Mouse (Mus musculus) forebrain, embryonic 16.5 days (tissue): ENCODE results near the gene Osbpl10. TPM values are rescaled to one million over a fixed set of nuclear protein-coding genes. Genes with fewer than 3 reads are reported as not detected.
A peak's percentile ranks its signal among the peaks of the same experiment; 100 is the strongest.

Source experiments
- ATAC-seq: fragments of 200-750 bp; cut with Nextera tagmentation; 2 replicates; pipeline ENCODE4 v1.8.0; 2017; ENCODE audit warnings: mild to moderate bottlenecking, moderate library complexity
- H3K27ac ChIP-seq: fragments of 300-500 bp; sonication (generic); 2 replicates; pipeline ENCODE4 v1.5.1; 2014; ENCODE audit warnings: low read length, control low read depth
- H3K27me3 ChIP-seq: fragments of 300-500 bp; sonication (generic); replicated peaks from 2 replicates; pipeline ENCODE4 v1.6.1; 2014; ENCODE audit warnings: low read length; ENCODE audit not compliant: control insufficient read depth, insufficient read depth
- H3K36me3 ChIP-seq: fragments of 300-500 bp; sonication (generic); 2 replicates; pipeline ENCODE4 v1.6.1; 2014; ENCODE audit not compliant: control insufficient read depth, insufficient read depth
- H3K4me1 ChIP-seq: fragments of 300-500 bp; sonication (generic); replicated peaks from 2 replicates; pipeline ENCODE4 v1.6.1; 2014; ENCODE audit warnings: low read length; ENCODE audit not compliant: control insufficient read depth, insufficient read depth
- H3K4me2 ChIP-seq: fragments of 300-500 bp; sonication (generic); 2 replicates; pipeline ENCODE4 v1.6.1; 2014; ENCODE audit warnings: mild to moderate bottlenecking, low read length, control low read depth
- H3K4me3 ChIP-seq: fragments of 300-500 bp; sonication (generic); replicated peaks from 2 replicates; pipeline ENCODE4 v1.5.1; 2014; ENCODE audit warnings: mild to moderate bottlenecking, low read length, control low read depth
- H3K9ac ChIP-seq: fragments of 300-500 bp; sonication (generic); replicated peaks from 2 replicates; pipeline ENCODE4 v1.6.1; 2014; ENCODE audit warnings: low read depth, low read length, control low read depth
- H3K9me3 ChIP-seq: fragments of 300-500 bp; sonication (generic); 2 replicates; pipeline ENCODE4 v1.6.1; 2016; ENCODE audit warnings: low read length; ENCODE audit not compliant: control insufficient read depth
- WGBS: fragments of 180-500 bp; shearing (Covaris S2); extraction: QIAGEN DNeasy Blood & Tissue Kit; methylation state at CpG from one replicate; pipeline ENCODE4 v1.1.7; 2014; 5-methylcytosine and 5-hydroxymethylcytosine counted together
- polyA plus RNA-seq: library from polyadenylated mRNA; unstranded; fragments of >200 nt; fragmentation: Nextera tagmentation; extraction: Ambion mirVana; gene quantifications from 2 replicates; pipeline ENCODE4 v1.2.1, GENCODE M21; 2015

Gene Osbpl10
- polyA plus RNA-seq, 1 experiment from 2014 or later: 2.8 TPM

DNA sequence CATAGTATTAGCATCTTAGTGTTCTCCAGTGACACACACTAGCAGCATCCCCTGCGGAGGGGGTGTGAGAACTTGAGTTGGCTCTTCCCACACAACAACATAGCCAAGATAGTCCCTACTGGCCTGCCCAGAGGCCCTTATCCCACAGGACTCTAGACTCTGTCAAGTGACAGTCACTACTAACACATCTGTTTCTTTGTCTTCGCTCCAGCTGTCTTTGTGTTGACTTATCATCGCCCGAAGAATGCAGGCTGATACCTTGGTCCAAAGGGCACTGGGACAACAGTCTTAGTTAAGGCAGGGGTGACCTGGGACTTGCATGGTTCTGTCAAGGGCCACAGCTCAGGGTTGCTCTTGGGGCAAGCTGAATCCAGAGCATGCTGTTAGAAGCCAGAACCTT is 16.9 kb downstream of the Osbpl10 start:
- Histone ChIP-seq H3K4me3 (no peak overlapping the region), H3K9me3 (peaks cover 8% of the 10 kb centered on the region; the same call in 1 of the 2 replicates), H3K27ac (no peak overlapping the region), H3K36me3 (no peaks in the 10 kb centered on the region), H3K27me3 (no peaks in the 10 kb centered on the region), H3K9ac (no peak overlapping the region), H3K4me2 (no peak overlapping the region), H3K4me1 (no peaks in the 10 kb centered on the region)
- 86% methylated on average over 4 of the region's 4 CpGs for WGBS
- no peak for ATAC-seq

- Histone ChIP-seq H3K4me1 (no peaks in the 10 kb centered on the region), H3K27ac (no peak overlapping the region), H3K36me3 (no peaks in the 10 kb centered on the region), H3K9ac (no peak overlapping the region), H3K9me3 (peaks cover 8% of the 10 kb centered on the region; the same call in 1 of the 2 replicates), H3K4me3 (no peak overlapping the region), H3K27me3 (no peaks in the 10 kb centered on the region), H3K4me2 (no peak overlapping the region)
- 94% methylated on average over 4 of the region's 4 CpGs for WGBS
- no peak for ATAC-seq
These were observed 17.3 kb downstream of the Osbpl10 start for GRCm38 (mm10) chr9:114995716-114996115.

GRCm38 (mm10) chr9:114996489-114996888 is 18.1 kb downstream of the Osbpl10 start:
- H3K9me3 ChIP-seq: peaks cover 8% of the 10 kb centered on the region; the same call in 1 of the 2 replicates
- no peaks in the 10 kb centered on the region for H3K27me3 ChIP-seq
- WGBS: 97% methylated on average over 6 of the region's 6 CpGs
- H3K4me1 ChIP-seq: no peaks in the 10 kb centered on the region
- no peak overlapping the region for H3K4me2 ChIP-seq
- H3K9ac ChIP-seq: no peak overlapping the region
- no peak for ATAC-seq
- H3K4me3 ChIP-seq: no peak overlapping the region
- H3K36me3 ChIP-seq: no peaks in the 10 kb centered on the region
- H3K27ac ChIP-seq: no peak overlapping the region

DNA sequence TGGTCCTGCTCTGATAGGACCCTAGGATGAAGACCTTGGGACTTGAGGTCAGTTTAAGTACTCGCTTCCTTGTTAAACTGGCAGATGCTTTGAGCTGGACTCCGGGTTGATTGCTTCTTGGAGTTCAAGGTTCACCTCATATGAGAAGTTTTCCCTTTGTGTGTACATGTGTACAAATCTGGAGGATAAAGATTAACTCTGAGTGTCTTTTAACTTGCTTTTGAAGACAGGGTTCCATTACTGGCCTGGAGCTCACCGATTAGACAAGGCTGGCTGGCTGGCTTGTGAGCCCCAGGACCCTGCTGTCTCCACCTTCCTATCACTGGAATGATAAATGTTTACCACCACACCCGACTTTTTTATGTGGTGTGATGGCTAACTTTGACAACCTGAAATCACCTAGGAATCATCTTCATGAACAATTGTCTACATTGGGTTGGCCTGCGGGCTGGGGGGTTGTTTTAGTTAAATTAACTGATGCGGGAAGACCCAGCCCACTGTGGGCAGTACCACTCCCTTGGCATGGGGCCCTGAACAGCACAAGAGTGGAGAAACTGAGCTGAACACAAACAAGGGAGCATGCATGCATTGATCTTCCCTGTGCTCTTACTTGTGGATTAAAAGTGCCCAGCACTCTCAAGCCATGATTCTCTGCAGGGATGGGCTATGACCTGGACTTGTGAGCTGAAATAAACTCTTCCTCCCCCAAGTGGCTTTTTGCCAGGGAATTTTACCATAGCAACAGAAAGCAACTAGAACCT is 20.8 kb downstream of the Osbpl10 start:
- H3K27ac ChIP-seq: no peak overlapping the region
- H3K27me3 ChIP-seq: no peaks in the 10 kb centered on the region
- no peaks in the 10 kb centered on the region for H3K4me1 ChIP-seq
- WGBS: 90% methylated on average over 6 of the region's 6 CpGs
- H3K36me3 ChIP-seq: no peaks in the 10 kb centered on the region
- no peak overlapping the region for H3K4me2 ChIP-seq
- no peak overlapping the region for H3K4me3 ChIP-seq
- H3K9me3 ChIP-seq: no peaks in the 10 kb centered on the region
- no peak overlapping the region for H3K9ac ChIP-seq
- no peak for ATAC-seq

- no peak for ATAC-seq
- Histone ChIP-seq H3K4me2 (no peak overlapping the region), H3K27me3 (no peaks in the 10 kb centered on the region), H3K9ac (no peak overlapping the region), H3K4me1 (no peaks in the 10 kb centered on the region), H3K9me3 (no peaks in the 10 kb centered on the region), H3K27ac (no peak overlapping the region), H3K36me3 (no peaks in the 10 kb centered on the region), H3K4me3 (no peak overlapping the region)
- WGBS: 72% methylated on average over 5 of the region's 5 CpGs
These were observed 21.4 kb downstream of the Osbpl10 start for GRCm38 (mm10) chr9:114999771-115000146.

- WGBS: 76% methylated on average over 10 of the region's 10 CpGs
- H3K4me1 ChIP-seq: no peaks in the 10 kb centered on the region
- ATAC-seq: no peak
- no peak overlapping the region for H3K9ac ChIP-seq
- H3K36me3 ChIP-seq: no peaks in the 10 kb centered on the region
- H3K27me3 ChIP-seq: no peaks in the 10 kb centered on the region
- H3K27ac ChIP-seq: no peak overlapping the region
- H3K4me3 ChIP-seq: no peak overlapping the region
- H3K9me3 ChIP-seq: peaks cover 8% of the 10 kb centered on the region; the same call in 1 of the 2 replicates
- H3K4me2 ChIP-seq: no peak overlapping the region
These were observed 27.1 kb downstream of the Osbpl10 start for GRCm38 (mm10) chr9:115005446-115005845.

GRCm38 (mm10) chr9:115007776-115008175 is 29.4 kb downstream of the Osbpl10 start:
- Histone ChIP-seq H3K4me1 (no peaks in the 10 kb centered on the region), H3K36me3 (no peaks in the 10 kb centered on the region), H3K4me3 (no peak overlapping the region), H3K9ac (no peak overlapping the region), H3K27me3 (no peaks in the 10 kb centered on the region), H3K27ac (peak overlapping the region; percentile 23; the same call in 1 of the 2 replicates), H3K9me3 (peaks cover 8% of the 10 kb centered on the region; the same call in 1 of the 2 replicates), H3K4me2 (no peak overlapping the region)
- 73% methylated on average over 6 of the region's 6 CpGs for WGBS
- no peak for ATAC-seq

DNA sequence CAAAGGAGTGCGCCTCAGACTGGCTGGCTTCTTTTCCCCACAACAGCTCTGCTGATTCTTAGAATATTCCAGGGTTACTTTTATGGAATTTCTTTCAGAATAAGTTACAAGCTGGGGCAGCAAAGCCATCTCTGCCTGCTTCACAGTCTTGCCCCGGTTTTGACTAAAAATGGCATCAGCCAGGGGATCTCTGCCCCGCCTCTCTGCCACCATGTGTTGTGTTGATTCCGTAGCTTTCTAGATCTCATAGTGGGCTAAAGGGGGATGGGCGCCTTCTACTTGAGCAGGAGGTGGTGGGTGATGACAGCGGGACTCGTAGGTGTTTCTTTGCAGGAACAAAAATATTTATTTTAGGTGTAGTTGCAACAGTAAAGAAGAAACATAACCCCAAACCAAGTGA is 29.8 kb downstream of the Osbpl10 start:
- no peaks in the 10 kb centered on the region for H3K36me3 ChIP-seq
- H3K27me3 ChIP-seq: no peaks in the 10 kb centered on the region
- ATAC-seq: no peak
- H3K9me3 ChIP-seq: peaks cover 8% of the 10 kb centered on the region; the same call in 1 of the 2 replicates
- 89% methylated on average over 7 of the region's 7 CpGs for WGBS
- no peaks in the 10 kb centered on the region for H3K4me1 ChIP-seq
- no peak overlapping the region for H3K4me2 ChIP-seq
- no peak overlapping the region for H3K4me3 ChIP-seq
- peak overlapping the region; percentile 23; the same call in 1 of the 2 replicates for H3K27ac ChIP-seq
- H3K9ac ChIP-seq: no peak overlapping the region

GRCm38 (mm10) chr9:115012367-115012766 is 34.0 kb downstream of the Osbpl10 start:
- Histone ChIP-seq H3K4me1 (no peaks in the 10 kb centered on the region), H3K4me3 (no peak overlapping the region), H3K4me2 (no peak overlapping the region), H3K27ac (no peak overlapping the region), H3K9ac (no peak overlapping the region), H3K36me3 (no peaks in the 10 kb centered on the region), H3K9me3 (peaks cover 12% of the 10 kb centered on the region; the same call in 1 of the 2 replicates), H3K27me3 (no peaks in the 10 kb centered on the region)
- WGBS: 65% methylated on average over 12 of the region's 12 CpGs
- no peak for ATAC-seq
